Mouse (Mus musculus) heart, adult 2 months (tissue): ENCODE data around the gene C77080. TPM values are rescaled to one million over a fixed set of nuclear protein-coding genes. Genes with fewer than 3 reads are reported as not detected.
A peak's percentile ranks its signal among the peaks of the same experiment; 100 is the strongest.

ENCODE experiments used
- DNase-seq, 2 experiments: peaks; one replicate each; pipeline ENCODE4 v3.0.0; 2021
- H3K27ac ChIP-seq: fragments of 200-600 bp; 2 replicates; pipeline ENCODE4 v1.8.1; 2022
- H3K27me3 ChIP-seq: fragments of 200-500 bp; 2 replicates; pipeline ENCODE4 v1.6.1; 2012; ENCODE audit warnings: mild to moderate bottlenecking, low read length, inconsistent platforms, mixed read lengths; ENCODE audit not compliant: control insufficient read depth, insufficient read depth
- H3K36me3 ChIP-seq: fragments of 200-500 bp; 2 replicates; pipeline ENCODE4 v1.6.1; 2012; ENCODE audit warnings: low read length, inconsistent platforms; ENCODE audit not compliant: control insufficient read depth, insufficient read depth
- H3K4me1 ChIP-seq: fragments of 200-500 bp; 2 replicates; pipeline ENCODE4 v1.6.1; 2011; ENCODE audit warnings: low read length; ENCODE audit not compliant: control insufficient read depth, insufficient read depth
- H3K4me3 ChIP-seq: fragments of 200-600 bp; 2 replicates; pipeline ENCODE4 v1.8.1; 2022
- H3K79me2 ChIP-seq: fragments of 200-500 bp; replicated peaks from 2 replicates; pipeline ENCODE4 v1.6.1; 2012; ENCODE audit warnings: mild to moderate bottlenecking, inconsistent platforms, low read length, moderate library complexity, mixed read lengths; ENCODE audit not compliant: control insufficient read depth, insufficient read depth
- H3K9ac ChIP-seq: fragments of 200-500 bp; 2 replicates; pipeline ENCODE4 v1.6.1; 2012; ENCODE audit warnings: low read depth, mild to moderate bottlenecking, control low read depth, inconsistent platforms, low read length, mixed read lengths
- CTCF ChIP-seq: fragments of 200-600 bp; IDR thresholded peaks from 2 replicates; pipeline ENCODE4 v1.8.1; 2022; ENCODE audit warnings: antibody characterized with exemption, mild to moderate bottlenecking, moderate library complexity
- EP300 ChIP-seq: fragments of 200-500 bp; IDR thresholded peaks from 2 replicates; pipeline ENCODE4 v1.6.1; 2011; ENCODE audit warnings: low read depth, low read length, control low read depth; ENCODE audit not compliant: insufficient read depth
- POLR2A ChIP-seq: fragments of 200-500 bp; IDR thresholded peaks from 2 replicates; pipeline ENCODE4 v1.6.1; 2011; ENCODE audit warnings: mild to moderate bottlenecking, low read depth, low read length, control low read depth; ENCODE audit not compliant: insufficient read depth
- WGBS: fragments of 180-500 bp; shearing (Covaris S2); methylation state at CpG from one replicate; pipeline ENCODE4 v1.1.7; 2018; 5-methylcytosine and 5-hydroxymethylcytosine counted together
- intact Hi-C: fragments of 180-260 bp; cut with DNase I; formaldehyde crosslinking; loops from one replicate; pipeline ENCODE4 v1.15.1; 2025
- polyA plus RNA-seq: library from polyadenylated mRNA; depleted of rRNA; stranded (reverse); fragments of >200 nt; gene quantifications from 2 replicates; pipeline ENCODE4 v1.2.3, GENCODE M21; 2012
- total RNA-seq, 2 experiments: library from RNA; stranded (reverse); gene quantifications; 2 replicates each; pipeline ENCODE4 v1.2.3; 2021

Gene C77080
- total and polyA plus RNA-seq, 3 experiments, result 3.2 to 4.4 (median 3.7) TPM

DNA sequence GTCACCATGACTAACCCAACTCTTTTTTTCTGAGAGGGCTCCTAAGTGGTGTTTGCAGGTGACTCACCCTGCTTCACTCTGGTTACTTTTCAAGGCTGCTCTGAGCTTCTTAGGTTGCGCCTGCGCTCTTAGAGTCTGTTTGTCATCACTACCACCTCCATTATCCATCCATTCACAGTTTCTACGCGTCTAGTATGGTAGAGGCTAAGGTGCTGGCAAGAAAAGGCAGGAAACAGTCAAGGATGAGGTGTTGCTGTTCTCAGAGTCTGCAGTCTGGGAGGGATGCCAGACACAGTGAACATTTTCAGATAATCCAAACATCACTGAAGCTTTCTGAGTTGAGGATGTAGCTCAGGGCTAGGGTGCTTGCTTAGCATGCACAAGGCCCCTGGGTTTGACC, 36.5 kb upstream of the C77080 start:
- WGBS, result 45% methylated on average over 4 of the region's 4 CpGs
- H3K27ac ChIP-seq, result no peak overlapping the region
- no peak for DNase-seq

DNA sequence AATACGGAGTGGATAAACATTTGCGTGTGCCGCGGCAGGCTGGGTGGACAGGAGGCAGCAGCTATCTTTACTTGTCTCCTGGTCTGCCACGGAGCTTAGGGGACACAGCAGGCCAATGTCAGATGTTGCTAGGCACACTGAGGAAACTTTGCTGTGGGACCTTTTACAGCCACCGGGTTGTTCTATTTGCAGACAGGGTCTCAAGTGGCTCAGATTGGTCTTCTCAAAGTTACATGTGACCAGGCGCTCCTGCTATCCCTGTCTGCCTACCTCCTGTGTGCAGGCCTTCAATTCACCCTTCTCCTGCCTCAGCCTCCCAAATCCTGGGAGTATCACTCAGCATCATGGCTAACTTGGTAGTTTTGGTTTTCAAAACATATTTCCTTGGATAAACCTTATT, 34.9 kb upstream of the C77080 start:
- no peak overlapping the region for H3K4me3 ChIP-seq
- TF ChIP-seq CTCF, result no peak
- TF ChIP-seq EP300, result no peak
- no peak for TF ChIP-seq POLR2A
- no peaks in the 10 kb centered on the region for H3K36me3 ChIP-seq
- H3K27me3 ChIP-seq, result no peaks in the 10 kb centered on the region
- H3K4me1 ChIP-seq, result peaks cover 3% of the 10 kb centered on the region; the same call in 1 of the 2 replicates
- H3K9ac ChIP-seq, result no peak overlapping the region
- H3K27ac ChIP-seq, result peak overlapping the region; percentile 38
- no peak for DNase-seq
- intact Hi-C loops, result no loop called here
- no peaks in the 10 kb centered on the region for H3K79me2 ChIP-seq
- WGBS, result 53% methylated on average over 7 of the region's 7 CpGs

More for the DNA sequence above, 36.5 kb upstream of the C77080 start:
- Histone ChIP-seq H3K4me3 (no peak overlapping the region), H3K27me3 (no peaks in the 10 kb centered on the region), H3K9ac (no peak overlapping the region), H3K79me2 (no peaks in the 10 kb centered on the region), H3K36me3 (no peaks in the 10 kb centered on the region), H3K4me1 (peaks cover 3% of the 10 kb centered on the region; the same call in 1 of the 2 replicates)
- intact Hi-C loops, result no loop called here
- TF ChIP-seq POLR2A (no peak), EP300 (no peak), CTCF (no peak)

DNA sequence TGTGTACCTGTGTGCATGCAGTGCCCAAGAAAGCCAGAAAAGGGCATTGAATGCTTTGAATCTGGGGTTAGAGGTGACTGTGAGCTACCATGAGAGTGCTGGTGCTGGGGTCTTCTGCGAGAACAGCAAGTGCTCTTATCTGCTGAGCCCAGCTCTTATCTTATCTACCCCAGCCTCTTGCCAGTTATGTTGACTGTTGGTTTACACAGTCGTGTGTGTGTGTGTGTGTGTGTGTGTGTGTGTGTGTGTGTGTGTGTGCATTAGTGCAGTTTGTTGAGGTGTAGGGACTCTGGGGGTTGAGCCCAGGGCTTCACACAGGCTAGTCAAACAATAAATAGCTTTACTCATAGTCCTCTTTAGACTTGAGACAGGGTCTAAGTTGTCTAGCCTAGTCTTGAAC, 34.0 kb upstream of the C77080 start:
- Histone ChIP-seq H3K4me1 (peaks cover 3% of the 10 kb centered on the region; the same call in 1 of the 2 replicates), H3K27ac (no peak overlapping the region), H3K4me3 (no peak overlapping the region), H3K27me3 (no peaks in the 10 kb centered on the region), H3K79me2 (no peaks in the 10 kb centered on the region), H3K36me3 (no peaks in the 10 kb centered on the region), H3K9ac (no peak overlapping the region)
- intact Hi-C loops, result no loop called here
- TF ChIP-seq CTCF (no peak), EP300 (no peak), POLR2A (no peak)
- 13% methylated on average over 2 of the region's 2 CpGs for WGBS
- no peak for DNase-seq

DNA sequence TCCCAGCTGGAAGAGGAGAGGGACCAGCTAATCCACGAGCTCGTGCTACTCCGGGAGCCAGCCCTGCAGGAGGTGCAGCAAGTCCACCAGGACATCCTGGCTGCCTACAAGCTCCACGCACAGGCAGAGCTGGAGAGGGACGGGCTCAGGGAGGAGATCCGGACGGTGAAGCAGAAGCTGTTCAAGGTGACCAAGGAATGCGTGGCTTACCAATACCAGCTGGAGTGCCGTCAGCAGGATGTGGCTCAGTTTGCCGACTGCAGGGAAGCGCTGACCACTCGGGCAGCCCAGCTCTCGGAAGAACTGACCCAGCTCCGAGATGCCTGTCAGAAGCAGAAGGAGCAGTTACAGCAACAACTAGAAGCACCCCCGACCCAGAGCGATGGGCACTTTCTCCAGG, 32.5 kb upstream of the C77080 start:
- H3K27me3 ChIP-seq, result no peaks in the 10 kb centered on the region
- no peak overlapping the region for H3K9ac ChIP-seq
- intact Hi-C loops, result no loop called here
- TF ChIP-seq CTCF (no peak), EP300 (no peak), POLR2A (no peak)
- no peak overlapping the region for H3K4me3 ChIP-seq
- H3K36me3 ChIP-seq, result no peaks in the 10 kb centered on the region
- peaks cover 3% of the 10 kb centered on the region; the same call in 1 of the 2 replicates for H3K4me1 ChIP-seq
- 43% methylated on average over 16 of the region's 16 CpGs for WGBS
- H3K79me2 ChIP-seq, result no peaks in the 10 kb centered on the region
- H3K27ac ChIP-seq, result no peak overlapping the region
- DNase-seq, result no peak

DNA sequence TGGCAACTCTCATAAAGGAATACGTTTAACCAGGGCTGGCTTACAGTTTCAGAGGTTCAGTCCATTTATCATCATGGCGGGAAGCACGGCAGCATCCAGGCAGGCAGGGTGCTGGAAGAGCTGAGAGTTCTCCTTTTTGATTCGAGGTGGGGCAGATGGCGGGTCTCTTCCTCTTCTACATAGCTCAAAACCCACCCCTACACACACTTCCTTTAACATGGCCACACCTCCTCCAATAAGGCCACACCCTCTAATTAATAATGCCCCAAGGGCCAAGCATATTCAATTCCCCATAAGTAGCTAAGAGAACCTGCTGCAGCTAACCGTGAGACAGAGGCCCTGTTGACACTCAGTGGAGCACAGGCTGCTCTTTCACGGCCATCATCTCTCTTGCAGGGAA, 31.6 kb upstream of the C77080 start:
- Histone ChIP-seq H3K4me3 (no peak overlapping the region), H3K4me1 (peaks cover 3% of the 10 kb centered on the region), H3K79me2 (no peaks in the 10 kb centered on the region), H3K27ac (no peak overlapping the region), H3K9ac (no peak overlapping the region), H3K36me3 (no peaks in the 10 kb centered on the region), H3K27me3 (no peaks in the 10 kb centered on the region)
- no peak for DNase-seq
- intact Hi-C loops, result no loop called here
- WGBS, result 89% methylated on average over 7 of the region's 7 CpGs
- TF ChIP-seq POLR2A (no peak), EP300 (no peak), CTCF (no peak)

DNA sequence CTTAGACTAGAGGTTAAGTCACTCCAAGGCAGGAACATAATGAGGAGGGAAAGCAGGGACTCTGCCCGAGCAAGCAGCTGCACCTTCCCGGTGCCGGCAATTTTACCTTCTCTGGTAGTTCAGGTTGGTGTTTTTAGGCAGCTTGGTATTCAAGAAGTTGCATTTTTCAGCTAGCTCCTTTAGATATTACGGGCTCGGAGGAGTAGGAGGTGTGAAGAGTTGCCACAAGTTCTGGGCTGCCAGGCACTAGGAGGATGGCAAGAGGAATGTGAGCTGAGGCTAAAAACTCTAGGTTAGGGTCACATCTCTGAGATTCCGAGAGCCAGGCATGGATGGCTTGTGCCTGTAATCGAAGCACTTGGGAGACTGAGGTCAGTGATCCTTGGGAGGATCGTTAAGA, 28.5 kb upstream of the C77080 start:
- 93% methylated on average over 8 of the region's 8 CpGs for WGBS
- no peak for TF ChIP-seq EP300
- TF ChIP-seq CTCF, result no peak
- no peak for TF ChIP-seq POLR2A
- Histone ChIP-seq H3K36me3 (no peaks in the 10 kb centered on the region), H3K9ac (no peak overlapping the region), H3K79me2 (no peaks in the 10 kb centered on the region), H3K27ac (no peak overlapping the region), H3K4me1 (peaks cover 4% of the 10 kb centered on the region), H3K4me3 (no peak overlapping the region), H3K27me3 (no peaks in the 10 kb centered on the region)
- DNase-seq, result no peak
- intact Hi-C loops, result no loop called here
